Mouse (Mus musculus) liver, embryonic 16.5 days (tissue): ENCODE measurements around the gene Ispd. TPM values are rescaled to one million over a fixed set of nuclear protein-coding genes. Genes with fewer than 3 reads are reported as not detected.

Source experiments
- ATAC-seq: fragments of 200-750 bp; cut with Nextera tagmentation; 2 replicates; pipeline ENCODE4 v1.8.0; 2017; ENCODE audit warnings: low read depth, mild to moderate bottlenecking, moderate number of reproducible peaks, moderate library complexity
- H3K27ac ChIP-seq: fragments of 300-500 bp; sonication (generic); 2 replicates; pipeline ENCODE4 v1.5.1; 2014; ENCODE audit warnings: mild to moderate bottlenecking, low read length
- H3K27me3 ChIP-seq: fragments of 300-500 bp; sonication (generic); 2 replicates; pipeline ENCODE4 v1.6.1; 2014; ENCODE audit warnings: low read depth, low read length, mixed read lengths; ENCODE audit not compliant: control insufficient read depth, insufficient read depth
- H3K36me3 ChIP-seq: fragments of 300-500 bp; sonication (generic); 2 replicates; pipeline ENCODE4 v1.6.1; 2014; ENCODE audit warnings: mild to moderate bottlenecking; ENCODE audit not compliant: control insufficient read depth, insufficient read depth
- H3K4me1 ChIP-seq: fragments of 300-500 bp; sonication (generic); 2 replicates; pipeline ENCODE4 v1.6.1; 2014; ENCODE audit warnings: low read depth, low read length, mixed read lengths; ENCODE audit not compliant: control insufficient read depth
- H3K4me2 ChIP-seq: fragments of 300-500 bp; sonication (generic); 2 replicates; pipeline ENCODE4 v1.6.1; 2014; ENCODE audit warnings: low read depth, low read length, mixed read lengths
- H3K4me3 ChIP-seq: fragments of 300-500 bp; sonication (generic); 2 replicates; pipeline ENCODE4 v1.5.1; 2014; ENCODE audit warnings: low read depth, mild to moderate bottlenecking, low read length
- H3K9ac ChIP-seq: fragments of 300-500 bp; sonication (generic); 2 replicates; pipeline ENCODE4 v1.6.1; 2014; ENCODE audit warnings: low read depth, low read length
- H3K9me3 ChIP-seq: fragments of 300-500 bp; sonication (generic); replicated peaks from 2 replicates; pipeline ENCODE4 v1.6.1; 2016; ENCODE audit warnings: low read length; ENCODE audit not compliant: control insufficient read depth
- WGBS: fragments of 180-500 bp; shearing (Covaris S2); extraction: QIAGEN DNeasy Blood & Tissue Kit; methylation state at CpG from one replicate; pipeline ENCODE4 v1.1.7; 2014; ENCODE audit not compliant: insufficient replicate concordance; 5-methylcytosine and 5-hydroxymethylcytosine counted together
- polyA plus RNA-seq: library from polyadenylated mRNA; unstranded; fragments of >200 nt; fragmentation: Nextera tagmentation; extraction: Ambion mirVana; gene quantifications from 2 replicates; pipeline ENCODE4 v1.2.1, GENCODE M21; 2015

Ispd gene
- polyA plus RNA-seq, 1 experiment from 2014 or later = 1.8 TPM

- H3K9me3 ChIP-seq = no peaks in the 10 kb centered on the region
- H3K4me3 ChIP-seq = no peak overlapping the region
- H3K9ac ChIP-seq = no peak overlapping the region
- no peaks in the 10 kb centered on the region for H3K36me3 ChIP-seq
- no peak overlapping the region for H3K27ac ChIP-seq
- no peak overlapping the region for H3K4me2 ChIP-seq
- ATAC-seq = no peak
- H3K4me1 ChIP-seq = no peaks in the 10 kb centered on the region
- no peaks in the 10 kb centered on the region for H3K27me3 ChIP-seq
- 67% methylated on average over 4 of the region's 4 CpGs for WGBS
These were observed 343.0 kb downstream of the Ispd start for GRCm38 (mm10) chr12:36724297-36724696.

GRCm38 (mm10) chr12:36725250-36725649 lies 344.0 kb downstream of the Ispd start:
- Histone ChIP-seq H3K36me3 (no peaks in the 10 kb centered on the region), H3K9ac (no peak overlapping the region), H3K4me2 (no peak overlapping the region), H3K4me3 (no peak overlapping the region), H3K4me1 (no peaks in the 10 kb centered on the region), H3K27me3 (no peaks in the 10 kb centered on the region), H3K27ac (no peak overlapping the region), H3K9me3 (no peaks in the 10 kb centered on the region)
- WGBS = 70% methylated on average over 3 of the region's 3 CpGs
- ATAC-seq = no peak

GRCm38 (mm10) chr12:36726026-36726425 lies 344.8 kb downstream of the Ispd start:
- no peaks in the 10 kb centered on the region for H3K4me1 ChIP-seq
- no peak for ATAC-seq
- no peaks in the 10 kb centered on the region for H3K27me3 ChIP-seq
- no peak overlapping the region for H3K9ac ChIP-seq
- no peak overlapping the region for H3K4me3 ChIP-seq
- H3K9me3 ChIP-seq = no peaks in the 10 kb centered on the region
- 45% methylated on average over 1 of the region's 1 CpGs for WGBS
- H3K36me3 ChIP-seq = no peaks in the 10 kb centered on the region
- no peak overlapping the region for H3K4me2 ChIP-seq
- H3K27ac ChIP-seq = no peak overlapping the region

GRCm38 (mm10) chr12:36733673-36734371 lies 352.6 kb downstream of the Ispd start:
- Histone ChIP-seq H3K36me3 (no peaks in the 10 kb centered on the region), H3K4me3 (no peak overlapping the region), H3K27ac (no peak overlapping the region), H3K4me2 (no peak overlapping the region), H3K27me3 (no peaks in the 10 kb centered on the region), H3K9ac (no peak overlapping the region), H3K9me3 (no peaks in the 10 kb centered on the region), H3K4me1 (no peaks in the 10 kb centered on the region)
- ATAC-seq = no peak
- 54% methylated on average over 4 of the region's 4 CpGs for WGBS

Other genes with a start within 250 kb of the Ispd start
- 6.9 TPM in 2 replicates for gene Ankmy2, start 224.3 kb upstream of the Ispd start, polyA plus RNA-seq
- 33.2 and 34.1 TPM in 2 replicates for gene Bzw2, start 223.4 kb upstream of the Ispd start, polyA plus RNA-seq
- not detected in 2 replicates for gene Lrrc72, start 128.1 kb upstream of the Ispd start, polyA plus RNA-seq
- gene Sostdc1, start 67.3 kb upstream of the Ispd start, polyA plus RNA-seq = 0.18 TPM in 2 replicates
- gene D630036H23Rik, start 731 bp downstream of the Ispd start, polyA plus RNA-seq = 0.20 and 0.34 TPM in 2 replicates